Mouse (Mus musculus): Measurements from ENCODE around the gene Mrpl16. TPM values are rescaled to one million over a fixed set of nuclear protein-coding genes. Genes with fewer than 3 reads are reported as not detected.
A peak's percentile ranks its signal among the peaks of the same experiment; 100 is the strongest.

Mrpl16 gene
- polyA plus RNA-seq, 1 experiment, result 4.0 TPM

DNA sequence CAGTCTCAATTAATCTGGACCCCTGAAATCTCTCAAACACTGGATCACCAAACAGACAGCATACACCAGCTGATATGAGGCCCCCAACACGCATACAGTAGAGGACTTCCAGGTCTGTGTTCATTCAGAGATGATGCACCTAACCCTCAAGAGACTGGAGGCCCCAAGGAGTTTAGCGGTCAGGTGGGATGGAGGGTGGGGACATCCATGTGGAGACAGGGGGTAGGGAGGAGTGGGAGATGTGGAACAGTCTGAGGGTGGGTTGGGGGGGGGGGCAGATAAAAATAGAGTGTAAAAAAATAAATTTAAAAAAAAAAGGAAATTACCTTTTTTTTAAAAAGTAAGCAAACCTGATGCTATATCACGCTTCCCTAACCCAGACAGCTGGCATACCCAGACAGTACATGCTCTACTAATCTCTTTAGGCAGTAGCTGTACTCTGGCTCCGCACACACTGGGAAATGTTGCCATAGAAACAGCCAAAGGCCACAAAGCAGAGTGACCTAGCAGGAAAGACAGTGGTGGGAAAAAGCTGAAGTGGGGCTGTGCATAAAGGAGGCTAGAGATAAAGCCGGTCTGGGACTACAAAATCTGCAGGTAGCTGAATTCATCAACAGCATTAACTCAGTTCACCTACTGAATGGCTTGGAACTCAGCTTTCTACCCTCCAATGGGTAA lies 41.6 kb downstream of the Mrpl16 start:
- Histone ChIP-seq H3K4me3 (ENCODE audit: low read depth, low read length) (no peak overlapping the region), H3K36me3 (ENCODE audit: control insufficient read depth, insufficient read depth, low read length) (0 out of 2 replicates have a peak, but pooled peaks cover 5% of the 10 kb centered on the region), H3K4me1 (ENCODE audit: control insufficient read depth, insufficient read depth, insufficient read length, low read length) (peaks cover 23% of the 10 kb centered on the region; the same call in 1 of the 2 replicates), H3K27ac (ENCODE audit: insufficient read depth, low read depth, low read length) (no peak overlapping the region), H3K27me3 (ENCODE audit: control insufficient read depth, insufficient read depth, low read length) (no peaks in the 10 kb centered on the region)
- TF ChIP-seq CTCF (IDR thresholded peaks at IDR 0.05; ENCODE audit: extremely low read depth, insufficient read length, insufficient replicate concordance, low read depth, low read length), result no peak
- TF ChIP-seq POLR2A (IDR thresholded peaks at IDR 0.05; ENCODE audit: low read depth, low read length), result no peak
- WGBS, result 68% methylated on average over 5 of the region's 5 CpGs

DNA sequence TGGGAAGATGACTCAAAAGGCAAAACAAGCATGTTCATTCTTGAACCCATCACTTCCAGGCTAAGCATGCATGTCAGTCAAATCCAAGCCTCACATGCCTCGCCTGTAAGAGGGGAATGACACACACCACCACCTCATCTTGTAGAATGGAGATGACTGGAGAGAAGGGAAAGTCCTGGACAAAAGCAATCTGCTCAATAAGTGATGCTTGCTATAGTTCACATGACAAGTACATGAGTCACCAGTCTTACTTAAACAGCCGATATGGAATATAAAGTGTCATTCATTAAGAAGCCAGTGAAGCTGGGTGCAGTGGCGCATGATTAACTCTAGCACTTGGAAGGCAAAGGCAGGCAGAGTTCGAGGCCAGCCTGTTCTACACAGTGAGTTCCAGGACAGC lies 42.9 kb downstream of the Mrpl16 start:
- Histone ChIP-seq H3K36me3 (ENCODE audit: control insufficient read depth, insufficient read depth, low read length) (0 out of 2 replicates have a peak, but pooled peaks cover 5% of the 10 kb centered on the region), H3K27me3 (ENCODE audit: control insufficient read depth, insufficient read depth, low read length) (no peaks in the 10 kb centered on the region), H3K27ac (ENCODE audit: insufficient read depth, low read depth, low read length) (no peak overlapping the region), H3K4me3 (ENCODE audit: low read depth, low read length) (no peak overlapping the region), H3K4me1 (ENCODE audit: control insufficient read depth, insufficient read depth, insufficient read length, low read length) (peaks cover 23% of the 10 kb centered on the region; the same call in 1 of the 2 replicates)
- TF ChIP-seq CTCF (IDR thresholded peaks at IDR 0.05; ENCODE audit: extremely low read depth, insufficient read length, insufficient replicate concordance, low read depth, low read length) (no peak), POLR2A (IDR thresholded peaks at IDR 0.05; ENCODE audit: low read depth, low read length) (no peak)
- 57% methylated on average over 4 of the region's 4 CpGs for WGBS

DNA sequence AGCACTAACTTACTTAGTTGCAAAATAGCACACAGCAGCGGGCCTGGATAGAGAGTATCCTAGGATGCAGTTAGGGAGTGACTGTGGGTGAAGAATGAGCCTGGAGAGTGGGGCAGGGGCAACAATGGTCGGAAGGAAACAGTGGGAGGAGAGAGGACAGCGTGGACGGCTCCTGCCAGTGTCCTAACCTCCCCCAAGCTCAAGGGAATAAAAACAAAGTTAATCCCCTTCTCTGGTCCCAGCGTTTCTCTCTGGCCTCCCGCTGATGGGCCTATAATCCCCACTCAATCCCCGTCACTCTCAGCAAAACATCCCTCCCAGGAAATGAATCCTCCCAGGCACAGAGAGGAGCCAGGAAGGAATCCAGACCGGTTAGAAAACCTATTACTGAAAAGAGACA lies 43.5 kb downstream of the Mrpl16 start:
- TF ChIP-seq POLR2A (IDR thresholded peaks at IDR 0.05; ENCODE audit: low read depth, low read length), result no peak
- WGBS, result 63% methylated on average over 8 of the region's 8 CpGs
- Histone ChIP-seq H3K36me3 (ENCODE audit: control insufficient read depth, insufficient read depth, low read length) (0 out of 2 replicates have a peak, but pooled peaks cover 5% of the 10 kb centered on the region), H3K4me3 (ENCODE audit: low read depth, low read length) (no peak overlapping the region), H3K27me3 (ENCODE audit: control insufficient read depth, insufficient read depth, low read length) (no peaks in the 10 kb centered on the region), H3K27ac (ENCODE audit: insufficient read depth, low read depth, low read length) (peak overlapping the region; percentile 49; the same call in 1 of the 2 replicates), H3K4me1 (ENCODE audit: control insufficient read depth, insufficient read depth, insufficient read length, low read length) (peaks cover 23% of the 10 kb centered on the region; the same call in 1 of the 2 replicates)

DNA sequence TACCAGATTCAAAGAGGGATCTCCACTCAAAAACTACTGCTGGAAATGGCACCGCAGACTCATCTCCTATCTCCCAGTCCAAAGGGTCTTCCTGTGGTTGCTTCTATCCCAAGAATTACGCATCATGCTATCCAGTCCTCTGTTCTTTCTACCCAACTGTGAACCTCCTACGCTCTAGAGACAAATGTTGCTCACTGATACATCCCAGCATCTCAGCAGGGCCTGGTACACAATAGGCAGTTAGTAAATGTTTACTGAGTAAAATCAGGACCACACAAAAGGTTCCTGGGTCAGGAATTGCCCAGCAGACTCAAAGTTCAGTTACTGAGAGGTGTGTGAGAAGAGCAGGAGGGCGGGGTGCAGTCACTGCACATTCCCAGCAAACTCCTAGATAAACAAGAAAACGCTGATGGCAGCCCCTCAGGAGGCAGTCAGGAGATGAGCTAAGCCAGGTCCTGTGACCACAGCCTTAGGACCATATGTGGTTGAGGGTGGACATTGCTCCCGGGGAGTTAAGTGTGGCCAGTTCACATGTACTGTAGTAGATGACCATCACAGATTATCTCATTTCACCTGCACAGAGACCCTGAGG lies 44.6 kb downstream of the Mrpl16 start:
- H3K4me3 ChIP-seq (ENCODE audit: low read depth, low read length), result no peak overlapping the region
- H3K27ac ChIP-seq (ENCODE audit: insufficient read depth, low read depth, low read length), result peak overlapping the region; percentile 52
- TF ChIP-seq CTCF (IDR thresholded peaks at IDR 0.05; ENCODE audit: extremely low read depth, insufficient read length, insufficient replicate concordance, low read depth, low read length), result no peak
- TF ChIP-seq POLR2A (IDR thresholded peaks at IDR 0.05; ENCODE audit: low read depth, low read length), result no peak
- 58% methylated on average over 6 of the region's 6 CpGs for WGBS
- H3K27me3 ChIP-seq (ENCODE audit: control insufficient read depth, insufficient read depth, low read length), result no peaks in the 10 kb centered on the region
- 0 out of 2 replicates have a peak, but pooled peaks cover 5% of the 10 kb centered on the region for H3K36me3 ChIP-seq (ENCODE audit: control insufficient read depth, insufficient read depth, low read length)
- H3K4me1 ChIP-seq (ENCODE audit: control insufficient read depth, insufficient read depth, insufficient read length, low read length), result peaks cover 23% of the 10 kb centered on the region; the same call in 1 of the 2 replicates

DNA sequence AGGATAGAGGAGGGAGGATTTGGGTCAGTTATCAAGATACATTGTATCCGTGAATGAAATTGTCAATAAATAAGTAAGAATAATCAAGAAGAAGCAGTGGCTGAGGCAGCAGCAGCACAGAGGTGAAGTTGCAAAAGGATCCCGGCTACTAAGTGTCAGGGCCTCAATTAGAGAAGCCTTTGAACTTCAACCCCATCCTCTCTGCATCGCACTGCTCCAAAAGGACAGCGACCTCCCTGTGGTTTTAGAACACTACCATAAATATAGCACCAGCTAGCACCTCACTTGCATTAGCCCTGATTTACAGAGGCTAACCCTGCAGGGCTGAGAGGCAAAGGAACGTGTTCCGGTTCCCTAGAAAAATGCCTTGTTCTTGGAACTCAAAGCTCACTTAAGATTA lies 46.5 kb downstream of the Mrpl16 start:
- 0 out of 2 replicates have a peak, but pooled peaks cover 5% of the 10 kb centered on the region for H3K36me3 ChIP-seq (ENCODE audit: control insufficient read depth, insufficient read depth, low read length)
- no peak overlapping the region for H3K4me3 ChIP-seq (ENCODE audit: low read depth, low read length)
- WGBS, result 43% methylated on average over 6 of the region's 6 CpGs
- H3K4me1 ChIP-seq (ENCODE audit: control insufficient read depth, insufficient read depth, insufficient read length, low read length), result peaks cover 21% of the 10 kb centered on the region; the same call in 1 of the 2 replicates
- H3K27me3 ChIP-seq (ENCODE audit: control insufficient read depth, insufficient read depth, low read length), result no peaks in the 10 kb centered on the region
- H3K27ac ChIP-seq (ENCODE audit: insufficient read depth, low read depth, low read length), result peak overlapping the region; percentile 69
- TF ChIP-seq CTCF (IDR thresholded peaks at IDR 0.05; ENCODE audit: extremely low read depth, insufficient read length, insufficient replicate concordance, low read depth, low read length), result no peak
- TF ChIP-seq POLR2A (IDR thresholded peaks at IDR 0.05; ENCODE audit: low read depth, low read length), result no peak

DNA sequence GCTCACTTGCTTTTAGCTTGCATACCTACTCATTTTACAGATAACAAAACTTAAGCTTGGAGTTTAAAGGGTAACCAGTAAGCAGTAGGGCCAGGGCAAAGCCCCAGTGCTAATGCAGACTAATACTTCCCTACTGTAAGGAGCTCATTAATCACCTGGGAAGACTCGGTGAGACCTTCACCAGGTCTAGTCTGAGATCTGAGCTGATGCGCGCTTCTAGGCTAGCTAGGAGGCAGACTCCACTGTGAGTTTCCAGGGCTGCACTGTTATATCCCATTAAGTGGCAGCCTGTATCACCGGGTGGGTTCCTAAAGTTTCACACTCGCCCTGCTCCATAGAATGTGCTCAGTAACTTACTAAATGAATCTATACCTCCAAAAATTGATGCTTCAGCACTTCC lies 47.4 kb downstream of the Mrpl16 start:
- H3K36me3 ChIP-seq (ENCODE audit: control insufficient read depth, insufficient read depth, low read length), result 0 out of 2 replicates have a peak, but pooled peaks cover 2% of the 10 kb centered on the region
- no peaks in the 10 kb centered on the region for H3K27me3 ChIP-seq (ENCODE audit: control insufficient read depth, insufficient read depth, low read length)
- H3K4me3 ChIP-seq (ENCODE audit: low read depth, low read length), result peak overlapping the region; percentile 89; the same call in 1 of the 2 replicates
- H3K4me1 ChIP-seq (ENCODE audit: control insufficient read depth, insufficient read depth, insufficient read length, low read length), result peaks cover 21% of the 10 kb centered on the region; the same call in 1 of the 2 replicates
- peak overlapping the region; percentile 91 for H3K27ac ChIP-seq (ENCODE audit: insufficient read depth, low read depth, low read length)
- WGBS, result 25% methylated on average over 5 of the region's 5 CpGs
- TF ChIP-seq CTCF (IDR thresholded peaks at IDR 0.05; ENCODE audit: extremely low read depth, insufficient read length, insufficient replicate concordance, low read depth, low read length) (no peak), POLR2A (IDR thresholded peaks at IDR 0.05; ENCODE audit: low read depth, low read length) (no peak)

Measured in small intestine, adult 2 months (tissue).